Mouse (Mus musculus): ENCODE data around the gene Mum1.

- no peak for TF ChIP-seq CTCF (IDR thresholded peaks at IDR 0.05; ENCODE audit: low read depth, low read length)
- TF ChIP-seq POLR2A (IDR thresholded peaks at IDR 0.05; ENCODE audit: extremely low read depth, insufficient read depth, low read length), result no peak
Measured at GRCm38 (mm10) chr10:80285222-80286070, 59.2 kb downstream of the Mum1 start.
